Mouse (Mus musculus) heart, postnatal 14 days (tissue): ENCODE results near the gene Lrrc49. TPM values are rescaled to one million over a fixed set of nuclear protein-coding genes. Genes with fewer than 3 reads are reported as not detected.

ENCODE experiments used
- DNase-seq, 2 experiments: peaks; one replicate each; pipeline ENCODE4 v3.0.0; 2021 to 2022
- intact Hi-C: fragments of 180-260 bp; cut with DNase I; formaldehyde crosslinking; loops from one replicate; pipeline ENCODE4 v1.15.1; 2025
- total RNA-seq, 2 experiments: library from RNA; stranded (reverse); gene quantifications; 2 replicates each; pipeline ENCODE4 v1.2.3; 2021

The Lrrc49 gene
- total RNA-seq, 2 experiments from 2014 or later, result 5.7 to 6.8 TPM

DNA sequence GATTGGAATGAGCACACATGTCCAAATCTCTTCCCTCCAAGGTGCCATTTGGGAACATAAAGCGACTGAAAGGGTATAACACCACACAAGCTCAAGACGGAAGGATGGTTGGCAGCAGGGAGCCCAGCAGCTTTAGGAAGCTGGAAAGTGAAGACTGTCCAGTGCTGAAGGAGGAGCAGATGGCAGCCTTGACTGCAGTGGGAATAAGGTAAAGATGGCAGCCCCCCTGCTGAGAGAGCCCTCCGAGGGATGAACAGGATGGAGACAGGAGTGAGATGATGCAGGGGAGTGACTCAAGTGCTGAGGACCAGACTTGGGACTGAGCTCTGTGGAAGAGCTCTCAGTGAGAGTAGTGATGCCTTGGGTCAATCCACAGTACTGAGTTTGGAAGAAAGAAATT is 79.9 kb downstream of the Lrrc49 start:
- DNase-seq, result no peak
- intact Hi-C loops, result no loop called here

DNA sequence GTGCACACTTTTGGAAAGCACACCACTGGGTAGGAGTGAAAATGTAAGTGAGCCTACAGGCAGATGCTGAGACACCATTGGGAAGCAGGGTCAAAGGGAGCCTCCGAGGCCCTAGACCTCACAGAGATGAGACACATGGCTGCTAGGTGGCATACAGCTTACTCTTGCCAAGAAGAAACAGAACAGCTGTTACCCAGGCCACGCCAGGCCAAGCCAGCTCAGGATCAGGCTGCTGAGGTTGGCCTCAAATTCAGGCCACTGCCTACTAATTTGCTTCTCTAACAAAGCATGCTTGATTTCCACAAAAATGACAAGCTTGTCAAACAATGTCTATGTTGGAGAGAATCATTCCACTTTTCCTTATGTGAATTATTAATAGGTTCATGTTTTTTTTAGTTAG is 83.0 kb downstream of the Lrrc49 start:
- DNase-seq, result no peak
- intact Hi-C loops, result no loop called here

DNA sequence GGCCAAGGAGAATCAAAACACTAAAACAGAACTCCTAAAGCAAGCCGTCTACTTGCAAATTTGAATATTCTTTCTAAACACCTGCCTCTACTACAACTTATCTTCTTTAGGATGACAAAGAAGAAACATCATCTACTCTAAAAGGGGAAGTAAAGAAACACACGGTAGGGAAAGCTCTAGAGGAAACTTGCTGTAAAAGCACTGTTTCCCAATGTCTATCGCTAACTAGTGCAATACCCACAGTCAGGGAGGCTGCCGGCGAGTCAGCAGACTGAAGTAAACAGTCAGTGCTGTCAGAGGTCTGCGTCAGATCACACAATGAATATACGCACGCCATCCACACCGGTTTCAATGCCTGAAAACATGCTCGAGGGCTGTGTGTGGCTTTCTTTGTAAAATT is 86.0 kb downstream of the Lrrc49 start:
- DNase-seq, result no peak
- intact Hi-C loops, result no loop called here

DNA sequence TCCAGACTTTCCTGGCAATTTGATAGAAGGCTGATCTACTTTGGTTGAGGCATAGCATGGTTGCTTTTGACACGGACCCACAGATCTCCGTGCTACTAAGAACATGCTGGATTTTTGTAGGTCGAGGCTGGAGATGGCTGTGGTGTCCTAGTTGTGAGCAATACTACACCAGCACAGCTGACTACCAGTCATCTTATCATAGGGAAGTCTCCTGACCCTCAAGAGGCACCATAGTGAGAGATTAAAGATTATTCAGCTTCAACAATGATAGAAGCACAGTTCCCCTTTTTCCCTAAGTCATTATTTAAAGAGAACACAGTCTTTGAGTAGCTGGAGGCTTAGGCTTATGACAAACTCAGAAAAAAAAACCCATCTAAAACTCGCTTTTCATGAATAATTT is 87.7 kb downstream of the Lrrc49 start:
- no peak for DNase-seq
- intact Hi-C loops, result no loop called here

DNA sequence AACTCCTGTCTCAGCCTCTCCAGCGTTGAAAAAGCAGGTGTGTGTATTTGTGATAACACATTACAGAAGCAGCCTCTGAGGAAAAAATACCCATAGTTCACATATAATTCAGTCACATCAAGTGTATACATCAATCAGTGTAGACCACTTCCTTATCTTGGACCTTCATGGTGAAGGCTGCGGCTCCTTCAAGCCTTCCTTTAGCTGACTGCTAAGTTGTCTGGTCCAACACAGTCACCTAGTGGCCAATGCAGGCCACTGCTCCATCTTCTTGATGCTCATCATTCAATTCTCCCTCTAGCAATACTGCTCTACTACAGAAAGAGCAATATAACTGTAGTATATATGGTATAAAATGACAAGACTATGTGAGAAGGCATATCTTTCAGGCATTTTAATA is 88.5 kb downstream of the Lrrc49 start:
- peak; percentile 32 to 40 for DNase-seq
- intact Hi-C loops, result loop anchor here (2.0 to 5.0 kb wide), 2 partner anchors 72 to 355 kb away; no protein-coding TSS in a partner anchor

DNA sequence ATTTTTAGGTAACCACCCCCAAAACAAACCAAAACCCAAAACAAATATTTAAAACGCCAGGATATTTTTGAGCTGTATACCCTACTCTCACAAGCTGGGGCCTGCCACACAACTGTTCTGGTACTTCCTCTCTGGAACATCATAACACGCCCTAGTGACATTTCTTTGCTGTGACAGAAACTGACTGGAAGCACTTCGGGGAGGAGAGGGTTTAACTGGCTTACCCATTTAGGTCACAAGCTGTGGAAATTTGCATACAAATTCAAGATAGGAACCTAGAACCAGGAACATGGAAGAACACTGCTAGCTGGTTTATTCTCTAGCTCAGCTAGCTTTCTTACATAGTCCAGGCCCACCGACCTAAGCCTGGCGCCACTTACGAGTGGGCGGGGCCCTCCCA is 92.6 kb downstream of the Lrrc49 start:
- intact Hi-C loops, result loop anchor here (5.0 kb wide), 1 partner anchor 68 kb away; no protein-coding TSS in a partner anchor
- DNase-seq, result no peak

DNA sequence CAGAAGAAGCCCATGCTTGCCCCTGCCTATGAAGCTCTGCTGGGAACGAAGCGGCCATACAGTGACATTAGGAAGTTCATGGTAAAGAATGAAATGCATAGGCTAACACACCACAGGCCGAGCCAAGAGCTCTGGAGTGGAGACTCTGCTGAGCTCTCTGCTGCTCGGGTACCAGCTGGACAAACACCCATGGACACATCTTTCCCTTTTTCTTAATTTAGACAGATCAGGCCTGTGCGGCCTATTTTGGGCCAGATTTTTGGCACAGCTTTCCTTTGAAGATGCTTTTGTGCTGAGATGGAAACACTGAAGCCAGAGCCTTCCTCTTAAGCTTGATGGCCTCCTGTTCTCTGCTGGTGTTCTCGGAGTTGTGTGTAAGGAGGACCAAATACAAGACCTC is 95.0 kb downstream of the Lrrc49 start:
- intact Hi-C loops, result no loop called here

DNA sequence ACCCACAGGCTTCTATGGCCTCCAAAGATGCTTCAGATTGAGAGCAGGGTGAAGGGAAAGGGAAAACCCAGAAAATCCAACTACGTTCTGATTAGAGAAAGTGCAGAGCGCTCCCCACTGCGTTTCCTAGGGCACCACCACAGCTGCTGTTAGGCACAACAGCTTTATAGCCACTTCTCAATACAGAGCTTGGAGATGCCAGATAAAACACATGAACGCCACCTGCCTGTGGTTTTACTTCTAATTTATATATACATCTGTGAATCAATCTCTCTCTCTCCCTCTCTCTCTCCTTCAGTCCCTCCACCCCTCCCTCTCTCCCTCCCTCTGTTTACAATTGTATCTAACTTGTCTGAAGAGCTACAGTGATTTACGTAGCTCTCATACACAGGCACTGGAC is 95.6 kb downstream of the Lrrc49 start:
- intact Hi-C loops, result no loop called here

More for the DNA sequence above, 95.0 kb downstream of the Lrrc49 start:
- no peak for DNase-seq

DNA sequence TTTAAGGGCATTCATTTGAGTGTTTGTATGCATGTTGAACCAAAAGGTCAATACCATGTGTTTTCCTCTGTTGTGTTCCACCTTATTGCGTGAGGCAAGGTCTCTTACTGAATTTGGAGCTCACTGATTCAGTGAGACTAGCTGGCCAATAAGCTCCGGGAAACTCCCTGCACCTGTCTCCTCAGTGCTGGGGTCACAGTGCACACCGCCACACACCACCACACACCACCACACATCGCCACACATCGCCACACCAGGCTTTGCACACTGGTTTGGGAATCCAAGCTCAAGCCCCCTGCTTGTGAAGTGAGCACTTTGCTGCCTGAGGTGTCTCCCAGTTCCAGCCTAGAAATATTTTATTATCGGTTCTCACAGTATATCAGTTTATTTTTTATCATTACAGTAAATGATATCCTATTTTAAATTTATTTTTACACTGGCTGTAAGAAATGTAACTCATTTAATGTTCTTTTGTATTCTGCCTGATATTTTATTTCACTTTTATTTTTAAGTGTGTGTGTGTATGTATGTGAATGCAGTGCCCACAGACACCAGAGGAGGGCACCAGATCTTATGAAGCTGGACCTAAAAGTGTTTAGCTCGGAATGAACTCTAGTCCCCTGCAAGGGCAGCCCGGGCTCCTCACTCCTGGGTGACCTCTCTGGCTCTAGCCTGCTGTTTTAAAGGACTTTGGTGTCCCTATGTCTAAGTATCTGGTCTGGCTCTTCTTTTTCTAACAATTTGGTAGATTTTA is 96.9 kb downstream of the Lrrc49 start:
- DNase-seq, result no peak
- intact Hi-C loops, result no loop called here

More for the DNA sequence above, 95.6 kb downstream of the Lrrc49 start:
- DNase-seq, result no peak

DNA sequence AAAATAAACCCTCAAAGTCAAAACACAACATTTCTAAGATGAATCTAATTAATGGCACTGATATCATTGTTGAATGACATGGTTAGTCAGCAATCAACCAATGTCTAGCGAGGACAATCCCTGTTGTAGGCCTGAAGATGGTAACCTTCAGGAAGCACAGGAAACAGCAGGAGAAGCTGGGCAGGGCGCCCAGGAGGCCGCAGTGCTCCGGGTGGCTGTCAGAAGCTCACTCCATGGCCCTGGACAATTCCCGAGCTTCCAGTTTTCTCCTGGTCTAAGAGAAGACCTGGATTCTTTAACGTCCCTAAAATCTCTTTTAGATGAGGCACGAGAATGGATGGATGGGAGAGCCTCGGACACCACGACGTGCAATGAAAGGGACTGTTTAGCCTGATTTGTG is 99.0 kb downstream of the Lrrc49 start:
- intact Hi-C loops, result no loop called here
- no peak for DNase-seq

DNA sequence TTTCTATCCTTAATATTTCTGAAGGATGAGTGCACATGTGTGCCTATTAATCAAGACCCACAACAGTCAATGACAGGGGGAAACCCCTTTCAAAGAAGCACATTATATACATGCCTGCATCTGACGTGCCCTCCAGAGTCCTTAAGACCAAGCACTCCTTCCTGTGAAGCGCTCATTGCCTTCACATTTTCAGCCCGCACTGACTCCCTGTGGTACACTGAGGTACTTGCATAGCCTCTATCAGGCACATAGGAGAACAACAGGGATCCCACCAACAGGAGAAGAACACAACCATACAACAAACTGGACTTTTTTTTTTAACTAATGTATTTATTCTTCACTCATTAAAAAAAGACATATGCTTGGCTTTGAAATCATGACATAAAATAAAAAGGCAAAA is 101.0 kb downstream of the Lrrc49 start:
- intact Hi-C loops, result no loop called here
- DNase-seq, result no peak

DNA sequence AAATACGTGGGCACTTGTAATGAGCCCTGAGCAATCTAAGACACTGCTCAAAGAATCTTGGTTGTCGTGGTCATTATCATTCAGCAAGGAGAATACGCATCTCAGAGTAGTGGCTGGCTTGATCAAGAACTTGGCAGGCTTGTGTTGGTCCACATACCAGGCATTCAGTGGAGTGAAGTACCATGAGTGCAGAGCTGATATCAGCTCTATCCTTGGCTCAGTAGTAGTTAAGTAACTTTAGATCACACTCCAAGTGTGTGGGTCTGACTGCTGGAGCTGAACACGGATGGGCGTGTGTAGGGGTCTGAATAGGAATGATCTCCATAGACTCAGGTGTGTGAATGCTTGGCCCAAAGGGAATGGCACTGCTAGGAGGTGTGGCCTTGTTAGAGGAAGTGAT is 102.8 kb downstream of the Lrrc49 start:
- intact Hi-C loops, result no loop called here
- no peak for DNase-seq

DNA sequence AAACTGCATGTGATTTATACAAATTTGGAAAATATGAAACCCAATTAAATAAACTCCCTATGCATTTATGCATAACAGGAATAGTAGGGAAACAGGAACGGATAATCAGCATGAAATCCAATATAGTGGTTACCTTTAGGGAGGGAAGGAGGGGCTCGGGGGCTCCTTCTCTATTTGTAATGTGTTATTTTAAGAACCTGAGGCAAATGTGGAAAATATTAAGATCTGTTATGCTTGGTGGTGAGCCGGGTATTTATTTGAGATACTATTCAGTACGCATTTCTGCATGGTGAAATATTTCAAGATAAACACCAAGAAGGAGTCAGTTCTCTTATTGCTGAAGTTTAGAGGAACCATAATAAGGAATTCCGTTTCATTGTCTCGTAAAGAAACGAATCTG is 105.4 kb downstream of the Lrrc49 start:
- intact Hi-C loops, result no loop called here
- DNase-seq, result no peak

DNA sequence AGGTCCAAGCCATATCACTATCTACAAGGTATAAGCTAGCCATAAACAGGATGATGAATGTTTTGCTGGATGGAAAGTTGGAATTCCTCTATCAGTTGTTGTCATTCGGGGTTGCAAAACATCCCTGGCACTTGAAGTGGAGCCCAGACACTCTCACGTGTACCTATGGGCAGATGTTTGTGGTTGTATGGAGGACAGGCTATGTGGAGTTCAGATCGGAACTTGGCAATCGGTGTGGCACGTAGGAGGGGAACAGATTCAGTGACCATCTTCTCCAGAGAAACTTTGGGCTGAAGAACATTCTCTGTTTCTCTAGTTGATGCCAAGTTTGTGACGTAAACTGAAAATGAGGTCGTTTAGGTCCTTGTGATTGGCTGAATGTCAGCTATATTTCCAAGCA is 114.9 kb downstream of the Lrrc49 start:
- intact Hi-C loops, result no loop called here
- no peak for DNase-seq

DNA sequence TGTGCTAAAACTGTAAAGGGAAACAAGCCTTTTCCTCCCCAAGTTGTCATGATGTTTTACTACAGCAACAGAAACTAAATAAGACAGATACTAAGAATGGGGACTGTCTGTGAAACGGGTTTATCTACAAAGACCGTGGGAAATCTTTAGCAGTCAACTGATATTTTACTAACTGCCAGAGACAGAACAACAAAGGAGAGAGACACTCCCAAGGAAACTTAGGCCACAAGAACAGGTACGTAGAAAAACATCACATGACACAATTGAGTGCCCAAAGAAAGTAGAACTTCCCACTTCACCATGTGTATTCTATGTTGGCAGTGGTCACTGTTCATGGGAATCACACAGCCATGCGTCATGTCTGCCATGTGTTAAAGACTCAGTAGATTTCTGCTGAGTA is 116.2 kb downstream of the Lrrc49 start:
- DNase-seq, result no peak
- intact Hi-C loops, result no loop called here

DNA sequence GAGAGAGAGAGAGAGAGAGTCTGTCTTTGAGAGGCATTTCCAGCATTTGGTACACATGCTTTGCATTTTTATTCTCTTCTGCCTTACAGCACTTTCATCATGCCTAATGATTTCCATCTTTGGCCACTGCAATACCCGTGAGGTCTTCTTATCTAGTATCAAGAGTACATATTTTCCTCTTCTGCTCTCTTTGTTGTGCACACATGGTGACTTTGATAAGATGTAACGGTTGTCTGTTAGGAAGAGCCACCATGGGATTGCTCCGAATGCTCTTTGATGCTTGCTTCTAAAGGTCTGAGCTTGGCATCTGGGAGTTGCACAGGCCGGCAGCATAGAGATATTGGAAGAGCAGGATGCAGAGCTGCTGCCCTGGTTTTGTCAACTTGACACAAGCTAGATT is 116.9 kb downstream of the Lrrc49 start:
- DNase-seq, result no peak
- intact Hi-C loops, result no loop called here

DNA sequence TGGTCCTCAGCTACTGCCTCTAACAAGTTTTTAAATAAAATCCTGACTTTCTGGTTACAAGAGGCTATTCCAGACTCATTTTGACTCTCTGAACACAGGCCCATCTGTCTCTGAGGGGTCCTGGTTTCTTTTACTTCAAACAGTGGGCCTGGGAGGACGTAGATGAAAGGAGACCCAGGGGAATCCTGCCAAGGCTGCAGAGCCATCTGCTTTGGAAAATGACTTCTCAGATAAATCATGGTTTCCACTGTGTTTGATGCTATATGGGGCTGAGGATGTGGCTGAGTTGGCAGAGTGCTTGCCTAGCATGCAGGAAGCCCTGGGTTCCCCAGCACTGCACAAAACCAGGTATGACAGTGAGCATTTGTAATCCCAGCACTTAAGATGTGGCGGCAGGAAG is 118.6 kb downstream of the Lrrc49 start:
- DNase-seq, result no peak
- intact Hi-C loops, result no loop called here

DNA sequence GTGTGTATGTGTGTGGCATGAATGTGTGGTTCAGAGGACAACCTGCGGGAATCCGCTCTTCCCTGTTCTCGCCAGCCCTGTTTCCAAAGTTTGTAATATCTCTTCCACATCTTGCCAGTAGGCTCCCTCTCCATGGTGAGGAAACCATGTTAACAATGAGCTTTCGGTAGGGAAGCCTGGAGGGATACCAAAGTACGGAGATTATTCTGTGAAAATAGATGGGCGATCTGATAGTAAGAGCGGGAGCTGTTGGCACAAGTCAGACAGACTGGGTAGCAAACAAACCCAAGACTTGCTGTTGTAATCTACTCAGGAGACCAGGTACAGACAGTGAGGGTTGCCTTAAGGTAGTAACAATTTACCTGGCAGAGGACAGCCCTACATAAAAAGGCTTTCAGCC is 124.1 kb downstream of the Lrrc49 start:
- intact Hi-C loops, result no loop called here

DNA sequence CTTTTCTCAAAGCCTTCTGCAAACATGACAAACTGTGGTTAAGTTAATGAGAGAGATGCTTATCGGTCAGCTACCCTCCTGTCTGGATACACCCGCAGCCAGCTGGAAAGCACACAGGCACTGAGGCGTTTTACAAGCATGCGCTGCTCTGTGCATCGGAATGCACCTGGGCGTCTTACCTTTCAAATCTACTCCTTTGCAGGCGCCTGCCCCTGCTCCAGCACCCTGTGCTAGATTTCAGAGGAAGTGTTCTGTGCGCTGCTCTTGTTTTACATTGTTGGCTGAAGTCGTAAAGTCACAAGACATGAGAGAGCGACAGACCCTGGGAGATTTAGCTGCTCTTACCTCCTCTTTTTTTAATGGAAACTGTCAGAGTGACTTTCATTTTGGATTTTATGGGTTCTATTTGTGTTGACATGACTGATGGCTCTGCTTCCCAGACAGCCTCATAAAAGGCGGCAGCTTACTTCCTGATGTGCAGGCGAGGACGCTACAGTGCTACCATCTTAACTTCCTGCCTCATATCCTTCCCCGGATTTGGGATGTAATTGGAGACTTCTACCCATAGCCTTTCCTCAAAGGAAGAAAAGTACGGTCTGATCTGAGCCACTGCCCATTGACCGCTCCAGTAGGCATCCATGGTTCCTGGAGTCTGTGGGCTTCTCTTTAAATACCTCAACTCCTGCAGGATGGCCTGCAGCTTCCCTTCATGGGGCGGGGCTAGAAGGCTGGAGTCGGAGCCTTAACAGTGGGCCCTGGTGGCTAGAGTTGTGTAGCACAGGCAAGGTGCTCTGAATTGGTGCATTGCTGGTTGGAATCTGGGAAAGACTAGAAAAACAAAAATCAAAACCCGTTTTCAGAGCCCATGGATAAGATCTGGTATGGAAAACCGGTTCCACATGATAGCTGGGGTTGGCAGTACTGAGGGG is 125.3 kb downstream of the Lrrc49 start:
- DNase-seq, result no peak
- intact Hi-C loops, result no loop called here

More for the DNA sequence above, 124.1 kb downstream of the Lrrc49 start:
- no peak for DNase-seq

DNA sequence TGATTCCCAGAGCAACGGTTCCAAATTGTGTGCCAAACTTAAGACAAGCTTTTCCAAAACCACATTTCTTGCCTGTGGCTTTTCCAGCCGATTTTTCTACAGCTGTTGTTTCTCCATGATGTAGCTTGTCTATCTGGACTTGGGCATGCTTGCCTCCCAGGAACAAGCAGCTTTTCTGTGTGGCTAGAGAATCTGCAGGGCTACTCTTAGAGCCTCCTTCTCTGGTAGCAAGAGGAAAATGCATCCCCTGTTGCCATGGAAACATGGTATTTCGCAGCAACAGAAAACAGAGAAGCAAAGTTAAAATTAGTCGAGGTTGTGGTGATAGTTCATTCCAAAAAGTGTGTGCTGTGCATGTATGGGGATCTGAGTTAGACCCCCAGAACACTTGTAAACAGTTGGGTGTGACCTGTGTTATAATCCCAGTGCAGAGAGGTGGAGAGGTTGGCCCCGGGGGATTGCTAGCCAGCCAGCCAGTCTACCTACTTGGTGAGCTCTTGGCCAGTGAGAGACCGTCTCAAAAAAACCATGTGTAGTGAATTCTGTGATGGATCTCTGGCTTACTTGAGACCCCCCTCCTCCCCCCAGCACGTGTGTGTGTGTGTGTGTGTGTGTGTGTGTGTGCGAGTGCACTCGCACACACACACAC is 126.2 kb downstream of the Lrrc49 start:
- peak in 1 of 2 experiments; percentile 12 for DNase-seq
- intact Hi-C loops, result no loop called here

DNA sequence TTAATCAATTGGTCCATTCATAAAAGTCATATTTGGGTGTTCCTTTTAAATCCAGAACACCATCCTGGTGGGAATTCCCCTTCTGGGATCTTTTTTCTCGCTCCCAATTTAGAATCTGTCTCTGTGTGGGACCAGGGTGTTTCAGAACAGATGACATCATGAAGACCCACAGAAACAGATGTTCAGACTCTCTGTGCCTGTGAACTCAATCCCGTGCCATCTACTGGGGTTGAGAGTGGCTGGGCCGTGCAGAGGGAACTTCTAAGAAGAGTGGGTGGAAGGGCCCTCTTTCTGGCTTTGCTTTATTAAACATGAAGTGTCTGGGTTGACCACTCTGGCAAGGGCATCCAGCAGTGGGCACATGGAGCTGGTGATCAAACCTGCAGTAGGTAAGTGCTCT is 129.5 kb downstream of the Lrrc49 start:
- intact Hi-C loops, result no loop called here
- DNase-seq, result no peak
